Mouse (Mus musculus) left cerebral cortex, postnatal 4 days (tissue): ENCODE results near the gene Med29. TPM values are rescaled to one million over a fixed set of nuclear protein-coding genes. Genes with fewer than 3 reads are reported as not detected.
"Not testable (repeated sequence)": the region's sequence is repeated elsewhere in the genome, so short reads cannot be mapped to it uniquely, and the experiment has no call there.

Source experiments
- DNase-seq: peaks from one replicate; pipeline ENCODE4 v3.0.0-alpha.2; 2022
- intact Hi-C: fragments of 180-260 bp; cut with DNase I; formaldehyde crosslinking; loops from one replicate; pipeline ENCODE4 v1.15.1; 2025
- total RNA-seq, 2 experiments: library from RNA; stranded (reverse); gene quantifications; 2 replicates each; pipeline ENCODE4 v1.2.3; 2021

Med29 gene
- total RNA-seq, 2 experiments from 2014 or later: 18.6 to 19.7 TPM

- intact Hi-C loops: no loop called here
- no peak for DNase-seq
Measured at GRCm38 (mm10) chr7:28398696-28399340, 6.3 kb upstream of the Med29 start.

GRCm38 (mm10) chr7:28398000-28398399 is 5.5 kb upstream of the Med29 start:
- DNase-seq: no peak

GRCm38 (mm10) chr7:28395425-28395824 is 2.9 kb upstream of the Med29 start:
- DNase-seq: no peak
- intact Hi-C loops: no loop called here

More at GRCm38 (mm10) chr7:28398000-28398399, 5.5 kb upstream of the Med29 start:
- intact Hi-C loops: no loop called here

GRCm38 (mm10) chr7:28393272-28393951 is 904 bp upstream of the Med29 start:
- intact Hi-C loops: no loop called here
- DNase-seq: no peak

GRCm38 (mm10) chr7:28390331-28390730 is 2.2 kb downstream of the Med29 start:
- DNase-seq: no peak

GRCm38 (mm10) chr7:28387384-28387783 is 5.1 kb downstream of the Med29 start:
- DNase-seq, intact Hi-C loops: not testable (repeated sequence)

More at GRCm38 (mm10) chr7:28390331-28390730, 2.2 kb downstream of the Med29 start:
- intact Hi-C loops: no loop called here

- DNase-seq, intact Hi-C loops: not testable (repeated sequence)
Measured at GRCm38 (mm10) chr7:28386877-28387276, 5.6 kb downstream of the Med29 start.

GRCm38 (mm10) chr7:28386462-28386861 is 6.0 kb downstream of the Med29 start:
- DNase-seq: peak; percentile 84
- intact Hi-C loops: no loop called here

GRCm38 (mm10) chr7:28386007-28386406 is 6.5 kb downstream of the Med29 start:
- intact Hi-C loops: no loop called here
- DNase-seq: no peak

- DNase-seq: no peak
- intact Hi-C loops: no loop called here
Measured at GRCm38 (mm10) chr7:28385196-28385595, 7.3 kb downstream of the Med29 start.

GRCm38 (mm10) chr7:28384162-28384561 is 8.3 kb downstream of the Med29 start:
- intact Hi-C loops: no loop called here
- DNase-seq: no peak

GRCm38 (mm10) chr7:28383606-28384005 is 8.9 kb downstream of the Med29 start:
- intact Hi-C loops: no loop called here
- DNase-seq: no peak

- intact Hi-C loops: no loop called here
- no peak for DNase-seq
Measured at GRCm38 (mm10) chr7:28382981-28383396, 9.5 kb downstream of the Med29 start.

GRCm38 (mm10) chr7:28382347-28382951 is 10.1 kb downstream of the Med29 start:
- no peak for DNase-seq
- intact Hi-C loops: no loop called here

- intact Hi-C loops: no loop called here
- peak; percentile 48 for DNase-seq
Measured at GRCm38 (mm10) chr7:28381938-28382337, 10.6 kb downstream of the Med29 start.

GRCm38 (mm10) chr7:28381017-28381790 is 11.3 kb downstream of the Med29 start:
- intact Hi-C loops: no loop called here
- peak; percentile 23 for DNase-seq

GRCm38 (mm10) chr7:28380237-28381016 is 12.1 kb downstream of the Med29 start, which contains the start of gene Zfp36:
Gene Zfp36, minus strand, starts transcription at chr7:28380253.
- intact Hi-C loops: no loop called here
- DNase-seq: no peak

GRCm38 (mm10) chr7:28378769-28379651 is 13.5 kb downstream of the Med29 start:
- intact Hi-C loops: no loop called here
- peak; percentile 78 for DNase-seq

- DNase-seq: peak; percentile 19
- intact Hi-C loops: no loop called here
Measured at GRCm38 (mm10) chr7:28378066-28378690, 14.3 kb downstream of the Med29 start.
